Mouse (Mus musculus) liver, embryonic 16.5 days (tissue): ENCODE measurements around the gene Hfe2. TPM values are rescaled to one million over a fixed set of nuclear protein-coding genes. Genes with fewer than 3 reads are reported as not detected.
A peak's percentile ranks its signal among the peaks of the same experiment; 100 is the strongest.
"Not testable (repeated sequence)": the region's sequence is repeated elsewhere in the genome, so short reads cannot be mapped to it uniquely, and the experiment has no call there.

ENCODE experiments used
- ATAC-seq: fragments of 200-750 bp; cut with Nextera tagmentation; 2 replicates; pipeline ENCODE4 v1.8.0; 2017; ENCODE audit warnings: low read depth, mild to moderate bottlenecking, moderate number of reproducible peaks, moderate library complexity
- H3K27ac ChIP-seq: fragments of 300-500 bp; sonication (generic); 2 replicates; pipeline ENCODE4 v1.5.1; 2014; ENCODE audit warnings: mild to moderate bottlenecking, low read length
- H3K27me3 ChIP-seq: fragments of 300-500 bp; sonication (generic); 2 replicates; pipeline ENCODE4 v1.6.1; 2014; ENCODE audit warnings: low read depth, low read length, mixed read lengths; ENCODE audit not compliant: control insufficient read depth, insufficient read depth
- H3K36me3 ChIP-seq: fragments of 300-500 bp; sonication (generic); 2 replicates; pipeline ENCODE4 v1.6.1; 2014; ENCODE audit warnings: mild to moderate bottlenecking; ENCODE audit not compliant: control insufficient read depth, insufficient read depth
- H3K4me1 ChIP-seq: fragments of 300-500 bp; sonication (generic); 2 replicates; pipeline ENCODE4 v1.6.1; 2014; ENCODE audit warnings: low read depth, low read length, mixed read lengths; ENCODE audit not compliant: control insufficient read depth
- H3K4me2 ChIP-seq: fragments of 300-500 bp; sonication (generic); 2 replicates; pipeline ENCODE4 v1.6.1; 2014; ENCODE audit warnings: low read depth, low read length, mixed read lengths
- H3K4me3 ChIP-seq: fragments of 300-500 bp; sonication (generic); 2 replicates; pipeline ENCODE4 v1.5.1; 2014; ENCODE audit warnings: low read depth, mild to moderate bottlenecking, low read length
- H3K9ac ChIP-seq: fragments of 300-500 bp; sonication (generic); 2 replicates; pipeline ENCODE4 v1.6.1; 2014; ENCODE audit warnings: low read depth, low read length
- H3K9me3 ChIP-seq: fragments of 300-500 bp; sonication (generic); replicated peaks from 2 replicates; pipeline ENCODE4 v1.6.1; 2016; ENCODE audit warnings: low read length; ENCODE audit not compliant: control insufficient read depth
- WGBS: fragments of 180-500 bp; shearing (Covaris S2); extraction: QIAGEN DNeasy Blood & Tissue Kit; methylation state at CpG from one replicate; pipeline ENCODE4 v1.1.7; 2014; ENCODE audit not compliant: insufficient replicate concordance; 5-methylcytosine and 5-hydroxymethylcytosine counted together
- polyA plus RNA-seq: library from polyadenylated mRNA; unstranded; fragments of >200 nt; fragmentation: Nextera tagmentation; extraction: Ambion mirVana; gene quantifications from 2 replicates; pipeline ENCODE4 v1.2.1, GENCODE M21; 2015

Gene Hfe2
- polyA plus RNA-seq, 1 experiment from 2014 or later, result 12.0 TPM

DNA sequence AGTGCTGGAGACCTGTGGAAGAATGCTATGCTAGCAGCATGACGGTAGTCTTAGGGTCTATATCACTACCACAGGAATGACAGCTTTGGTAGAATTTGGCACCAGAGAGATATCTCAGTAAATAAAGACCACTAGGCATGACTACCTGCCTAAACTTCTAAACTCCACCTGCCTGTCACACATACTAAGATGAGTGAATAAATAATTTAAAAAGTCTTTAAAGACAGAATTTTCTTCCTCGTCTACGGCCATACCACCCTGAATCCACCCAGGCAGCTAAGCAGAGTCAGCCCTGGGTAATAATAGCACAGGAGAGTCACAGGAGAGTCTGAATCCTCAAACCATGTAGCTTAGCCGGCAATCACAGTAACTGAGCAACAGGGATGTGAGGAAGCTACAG lies 40.1 kb upstream of the Hfe2 start:
- WGBS, result 77% methylated on average over 4 of the region's 4 CpGs

DNA sequence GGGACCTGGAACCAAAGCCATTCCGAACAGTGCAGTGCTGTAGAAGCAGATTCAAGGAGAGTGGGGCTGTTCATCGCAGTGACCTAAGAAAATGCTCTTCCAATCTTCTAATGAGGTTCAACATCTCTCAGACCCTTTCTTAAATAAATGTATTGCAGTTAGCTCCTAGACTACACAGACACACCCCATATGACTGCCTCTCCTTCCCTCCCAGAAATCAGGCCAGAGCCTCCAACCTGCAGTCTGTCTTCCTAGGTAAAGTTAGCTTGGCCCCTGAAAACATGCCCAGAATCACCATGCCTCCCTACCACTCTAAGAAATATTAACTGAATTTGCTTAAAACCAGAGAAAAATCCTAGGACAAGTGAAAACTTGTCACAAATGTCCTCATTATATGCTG lies 39.6 kb upstream of the Hfe2 start:
- 77% methylated on average over 2 of the region's 2 CpGs for WGBS
- no peak overlapping the region for H3K27ac ChIP-seq
- peak overlapping the region; percentile 1; the same call in 1 of the 2 replicates for H3K4me3 ChIP-seq

More for the DNA sequence above, 40.1 kb upstream of the Hfe2 start:
- Histone ChIP-seq H3K9ac (no peak overlapping the region), H3K4me2 (0 out of 2 replicates have a peak overlapping the region, but pooled peaks have one; percentile 14), H3K4me1 (peaks cover 17% of the 10 kb centered on the region), H3K27me3 (no peaks in the 10 kb centered on the region), H3K4me3 (no peak overlapping the region; the same call in 1 of the 2 replicates), H3K9me3 (no peaks in the 10 kb centered on the region), H3K36me3 (no peaks in the 10 kb centered on the region), H3K27ac (no peak overlapping the region)
- ATAC-seq, result no peak

DNA sequence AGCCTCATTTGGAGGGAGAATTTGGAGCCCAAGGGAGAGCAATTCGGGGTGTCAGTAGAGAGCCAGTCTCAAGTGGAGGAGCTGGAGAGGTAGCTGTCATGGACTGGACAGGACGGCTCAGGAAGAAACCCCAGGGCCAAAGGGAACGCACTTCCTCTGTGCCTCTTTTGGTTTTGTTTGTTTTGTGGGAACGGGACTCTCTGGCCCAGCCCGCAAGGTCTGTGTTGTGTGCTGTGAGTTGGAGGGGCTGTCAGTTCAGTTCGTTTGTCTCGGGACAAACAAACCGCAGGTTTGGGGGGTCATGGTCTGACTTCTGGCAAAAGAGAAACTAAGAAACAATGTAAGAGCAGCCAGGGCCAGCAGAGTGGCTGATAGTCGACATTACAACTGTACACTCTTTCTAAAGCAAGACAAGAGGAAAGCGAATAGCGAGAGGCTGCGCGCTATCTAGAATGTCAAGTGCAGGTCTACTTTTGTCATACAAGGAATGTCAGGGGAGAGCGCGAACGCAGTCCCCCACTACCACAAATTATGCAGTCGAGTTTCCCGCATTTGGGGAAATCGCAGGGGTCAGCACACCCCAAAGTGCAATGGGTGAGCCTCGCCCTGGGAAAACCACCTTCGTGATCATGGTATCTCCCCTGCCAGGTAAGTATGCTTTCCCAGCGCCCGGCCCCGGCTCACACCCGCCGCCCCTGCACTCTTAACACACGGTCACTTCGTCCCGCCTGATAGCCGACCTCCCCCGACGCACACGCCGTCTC lies 38.7 kb upstream of the Hfe2 start:
- H3K9ac ChIP-seq, H3K4me2 ChIP-seq, H3K9me3 ChIP-seq, H3K27ac ChIP-seq, H3K36me3 ChIP-seq, H3K4me3 ChIP-seq, H3K27me3 ChIP-seq: not testable (repeated sequence)
- WGBS, result 0% methylated on average over 3 of the region's 34 CpGs
- H3K4me1 ChIP-seq, result peaks cover 17% of the 10 kb centered on the region
- peak; percentile 53 for ATAC-seq

More for the DNA sequence above, 39.6 kb upstream of the Hfe2 start:
- no peak for ATAC-seq
- H3K36me3 ChIP-seq, result no peaks in the 10 kb centered on the region
- H3K9me3 ChIP-seq, result no peaks in the 10 kb centered on the region
- H3K9ac ChIP-seq, result no peak overlapping the region
- H3K4me1 ChIP-seq, result peaks cover 17% of the 10 kb centered on the region
- 0 out of 2 replicates have a peak overlapping the region, but pooled peaks have one; percentile 14 for H3K4me2 ChIP-seq
- no peaks in the 10 kb centered on the region for H3K27me3 ChIP-seq

DNA sequence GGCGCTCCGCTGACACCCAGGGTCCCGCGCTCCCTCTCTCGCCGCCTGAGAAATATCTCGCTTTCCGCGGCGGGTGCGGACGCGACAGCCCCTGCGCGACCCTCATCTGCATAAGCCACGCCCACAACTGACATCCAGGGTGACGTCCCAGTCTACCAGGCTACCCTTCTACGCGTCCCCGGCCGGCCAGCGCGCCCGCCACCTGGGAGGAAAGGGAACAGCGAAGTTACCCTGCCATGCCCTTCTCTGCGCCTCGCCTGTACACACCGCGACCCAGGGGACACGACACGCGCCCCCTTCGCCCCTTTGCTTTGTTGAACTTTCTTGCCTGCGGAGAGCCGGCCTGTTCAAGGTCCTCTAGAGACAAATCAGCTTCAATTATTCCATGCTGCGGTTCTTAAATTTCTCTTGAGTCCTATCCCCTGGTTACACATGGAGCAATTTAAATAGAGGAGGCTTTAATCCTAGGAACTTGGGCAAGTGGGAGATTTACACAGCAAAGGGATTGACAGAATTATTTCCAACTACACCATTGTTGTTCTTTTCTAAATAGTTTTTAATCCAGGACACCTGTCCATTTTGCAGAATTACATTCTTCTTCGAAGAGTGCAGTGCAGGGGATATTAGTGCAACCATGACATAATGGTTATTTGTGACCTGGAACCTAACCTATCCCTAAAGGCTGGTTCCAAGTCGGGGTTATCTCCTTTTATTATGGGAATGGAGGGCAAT lies 38.0 kb upstream of the Hfe2 start:
- Histone ChIP-seq H3K4me2 (peak overlapping the region; percentile 92), H3K9ac (peak overlapping the region; percentile 80), H3K27ac (peak overlapping the region; percentile 97), H3K4me1 (peaks cover 17% of the 10 kb centered on the region), H3K4me3 (peak overlapping the region; percentile 68)
- WGBS, result 9% methylated on average over 5 of the region's 38 CpGs
- H3K9me3 ChIP-seq, H3K27me3 ChIP-seq, H3K36me3 ChIP-seq: not testable (repeated sequence)
- peak; percentile 70 for ATAC-seq

DNA sequence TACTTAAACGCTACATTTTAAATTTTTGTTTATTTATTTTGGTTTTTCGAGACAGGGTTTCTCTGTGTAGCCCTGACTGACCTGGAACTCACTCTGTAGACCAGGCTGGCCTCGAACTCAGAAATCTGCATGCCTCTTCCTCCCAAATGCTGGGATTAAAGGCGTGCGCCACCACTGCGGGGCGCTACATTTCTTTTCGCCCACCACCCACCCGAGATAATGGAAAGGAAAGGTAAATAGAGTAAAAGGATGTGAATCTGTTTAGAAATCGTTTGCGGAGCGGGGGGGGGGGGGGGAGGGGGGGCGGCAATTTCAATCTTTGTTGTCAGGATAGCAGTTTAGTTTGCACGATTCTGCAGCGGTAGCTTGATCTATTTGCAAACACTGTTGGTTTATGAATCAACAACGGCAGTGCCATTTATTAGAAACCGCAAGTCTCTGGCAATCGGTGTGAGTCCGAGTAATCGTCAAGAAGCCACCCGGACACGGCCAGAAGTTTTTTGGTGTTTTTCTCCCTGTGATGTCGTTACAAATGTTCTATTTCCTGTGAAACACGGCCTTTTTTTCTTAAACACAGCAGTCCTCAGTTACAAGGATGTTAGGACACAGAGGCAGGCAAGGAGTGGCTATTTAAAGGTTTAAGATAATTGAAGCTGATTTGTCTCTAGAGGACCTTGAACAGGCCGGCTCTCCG lies 37.2 kb upstream of the Hfe2 start:
- Histone ChIP-seq H3K4me3 (peak overlapping the region; percentile 68), H3K9ac (peak overlapping the region; percentile 80), H3K27me3 (no peaks in the 10 kb centered on the region), H3K36me3 (no peaks in the 10 kb centered on the region), H3K4me1 (peaks cover 17% of the 10 kb centered on the region), H3K4me2 (peak overlapping the region; percentile 92), H3K9me3 (no peaks in the 10 kb centered on the region), H3K27ac (peak overlapping the region; percentile 97)
- 3% methylated on average over 25 of the region's 26 CpGs for WGBS
- ATAC-seq, result no peak

GRCm38 (mm10) chr3:96488290-96488906 lies 36.6 kb upstream of the Hfe2 start:
- not testable (repeated sequence) for H3K9me3 ChIP-seq, H3K36me3 ChIP-seq, H3K27me3 ChIP-seq
- H3K4me2 ChIP-seq, result peak overlapping the region; percentile 92
- peak overlapping the region; percentile 80 for H3K9ac ChIP-seq
- ATAC-seq, result peak; percentile 70
- peak overlapping the region; percentile 68 for H3K4me3 ChIP-seq
- WGBS, result no CpG with 5 or more reads among the region's 55 CpGs
- peak overlapping the region; percentile 97 for H3K27ac ChIP-seq
- peaks cover 17% of the 10 kb centered on the region for H3K4me1 ChIP-seq

GRCm38 (mm10) chr3:96488907-96489629 lies 35.9 kb upstream of the Hfe2 start:
- not testable (repeated sequence) for H3K27me3 ChIP-seq

GRCm38 (mm10) chr3:96489636-96490035 lies 35.3 kb upstream of the Hfe2 start:
- peak overlapping the region; percentile 77 for H3K27ac ChIP-seq
- ATAC-seq, H3K9me3 ChIP-seq, H3K9ac ChIP-seq, H3K4me3 ChIP-seq, H3K4me2 ChIP-seq, H3K36me3 ChIP-seq, H3K27me3 ChIP-seq: not testable (repeated sequence)
- H3K4me1 ChIP-seq, result peaks cover 17% of the 10 kb centered on the region
- WGBS, result 21% methylated on average over 5 of the region's 8 CpGs

More at GRCm38 (mm10) chr3:96488907-96489629, 35.9 kb upstream of the Hfe2 start:
- Histone ChIP-seq H3K4me3 (peak overlapping the region; percentile 34; the same call in 1 of the 2 replicates), H3K27ac (peak overlapping the region; percentile 77), H3K4me1 (peaks cover 17% of the 10 kb centered on the region)
- not testable (repeated sequence) for H3K9ac ChIP-seq, H3K36me3 ChIP-seq, H3K9me3 ChIP-seq, H3K4me2 ChIP-seq
- under 1% methylated on average over 9 of the region's 31 CpGs for WGBS
- ATAC-seq, result peak; percentile 66
